Mouse (Mus musculus): ENCODE measurements around the gene Atf2. TPM values are rescaled to one million over a fixed set of nuclear protein-coding genes. Genes with fewer than 3 reads are reported as not detected.
A peak's percentile ranks its signal among the peaks of the same experiment; 100 is the strongest.

The Atf2 gene
- polyA plus RNA-seq (2015; fragmentation: Nextera tagmentation; extraction: Ambion mirVana), result 53.2 and 55.1 TPM in 2 replicates

DNA sequence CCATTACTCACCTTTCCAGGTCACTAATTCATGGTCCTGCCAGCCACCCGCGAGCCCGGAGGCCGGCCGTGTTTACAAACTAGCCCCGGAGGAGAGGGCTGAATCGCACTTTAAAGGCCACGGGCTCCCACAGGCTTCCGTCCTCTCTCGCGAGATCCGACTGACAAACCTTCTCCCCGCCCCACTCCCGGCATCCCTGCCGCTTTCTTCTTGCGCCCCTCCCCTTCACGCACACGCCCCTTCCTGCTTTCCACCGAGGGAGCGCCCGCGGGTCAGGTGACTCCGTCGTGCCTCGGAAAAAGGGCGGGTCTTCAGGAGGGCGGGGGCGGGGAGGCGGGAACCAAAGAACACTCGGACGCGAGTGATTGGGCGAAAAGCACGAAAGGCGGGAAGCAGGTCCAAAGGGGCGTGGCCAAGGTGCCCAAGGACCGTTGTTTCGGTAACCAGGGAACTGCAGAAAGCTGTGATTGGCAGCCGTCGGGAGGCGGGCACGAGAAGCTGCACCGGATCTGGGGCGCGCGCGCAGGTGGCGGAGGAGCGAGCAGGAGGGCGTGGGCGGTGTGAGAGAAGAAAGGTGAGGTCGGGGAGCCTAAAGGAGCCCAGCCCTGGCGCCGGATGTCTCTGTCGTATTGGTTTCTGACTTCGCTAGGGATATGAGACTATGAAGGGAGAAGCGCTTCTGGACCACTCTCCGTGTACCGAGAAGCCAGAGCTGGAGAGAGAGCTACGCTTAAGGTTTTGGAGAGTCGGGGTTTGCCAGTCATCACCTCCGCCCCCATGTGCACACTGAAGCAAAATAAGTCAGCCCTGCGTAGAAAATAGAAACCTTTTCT, at the start of gene Atf2:
Gene Atf2, minus strand, starts transcription at position 176 of the 833 bp plus-strand sequence.
- peak; percentile 96 for ATAC-seq
- H3K27me3 ChIP-seq (replicated peaks), result no peaks in the 10 kb centered on the region
- H3K9me3 ChIP-seq, result no peaks in the 10 kb centered on the region
- peak within 1 kb of the TSS; percentile 84 for H3K9ac ChIP-seq
- peak within 1 kb of the TSS; percentile 78 for H3K4me2 ChIP-seq (replicated peaks)
- WGBS, result under 1% methylated on average over 63 of the region's 63 CpGs
- peak within 1 kb of the TSS; percentile 95 for H3K4me3 ChIP-seq (replicated peaks)
- peak within 1 kb of the TSS; percentile 86 for H3K27ac ChIP-seq
- no peaks in the 10 kb centered on the region for H3K4me1 ChIP-seq (replicated peaks)
- no peaks in the 10 kb centered on the region for H3K36me3 ChIP-seq

GRCm38 (mm10) chr2:73941281-73941680, 48.8 kb upstream of the Atf2 start:
- 59% methylated on average over 1 of the region's 1 CpGs for WGBS
- no peak overlapping the region for H3K4me3 ChIP-seq (replicated peaks)
- H3K9ac ChIP-seq, result no peak overlapping the region
- no peaks in the 10 kb centered on the region for H3K9me3 ChIP-seq
- no peak overlapping the region for H3K4me2 ChIP-seq (replicated peaks)
- no peaks in the 10 kb centered on the region for H3K4me1 ChIP-seq (replicated peaks)
- no peak overlapping the region for H3K27ac ChIP-seq
- H3K27me3 ChIP-seq (replicated peaks), result no peaks in the 10 kb centered on the region
- ATAC-seq, result no peak
- no peaks in the 10 kb centered on the region for H3K36me3 ChIP-seq

DNA sequence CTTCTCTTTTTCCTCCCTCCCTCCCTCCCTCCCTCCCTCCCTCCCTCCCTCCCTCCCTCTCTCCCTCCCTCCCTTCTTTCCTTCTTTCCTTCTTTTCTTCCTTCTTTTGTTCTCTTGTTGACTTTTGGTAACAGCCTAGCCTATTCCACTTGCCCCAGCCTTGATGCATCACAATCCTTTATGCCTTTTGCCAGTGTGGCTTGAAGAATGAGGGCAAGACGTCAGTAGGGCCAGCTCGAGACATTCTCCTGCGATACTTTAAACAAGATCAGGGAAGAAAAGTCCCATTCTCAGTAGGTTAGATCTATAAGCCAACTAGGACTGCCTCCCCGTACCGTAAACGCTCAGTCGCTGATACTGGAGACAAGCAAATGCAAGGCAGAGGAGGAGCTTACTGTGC, 48.0 kb upstream of the Atf2 start:
- H3K27ac ChIP-seq, result no peak overlapping the region
- H3K4me2 ChIP-seq (replicated peaks), result no peak overlapping the region
- H3K9ac ChIP-seq, result no peak overlapping the region
- H3K36me3 ChIP-seq, result no peaks in the 10 kb centered on the region
- no peak overlapping the region for H3K4me3 ChIP-seq (replicated peaks)
- no peak for ATAC-seq
- no peaks in the 10 kb centered on the region for H3K9me3 ChIP-seq
- WGBS, result 77% methylated on average over 7 of the region's 7 CpGs
- no peaks in the 10 kb centered on the region for H3K27me3 ChIP-seq (replicated peaks)
- no peaks in the 10 kb centered on the region for H3K4me1 ChIP-seq (replicated peaks)

DNA sequence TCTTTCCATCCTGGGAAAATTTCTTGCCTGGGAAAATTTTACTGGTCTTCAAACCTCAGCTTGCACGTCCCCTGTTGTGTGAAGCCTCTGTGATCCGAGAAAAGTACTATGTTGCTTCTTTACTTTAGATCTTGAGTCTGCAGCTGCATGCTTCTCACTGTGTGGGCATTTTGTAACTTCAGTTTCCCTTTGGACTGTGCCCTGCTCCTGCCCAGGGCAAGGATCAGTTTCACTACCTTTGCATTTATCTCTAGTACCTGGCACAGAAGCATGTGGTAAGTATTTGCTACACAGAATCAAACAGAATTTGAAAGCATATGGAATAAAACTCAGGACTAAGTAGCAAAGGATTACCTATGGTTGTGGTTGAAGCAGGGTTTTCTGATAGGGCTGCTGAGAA, 46.5 kb upstream of the Atf2 start:
- Histone ChIP-seq H3K4me1 (replicated peaks) (no peaks in the 10 kb centered on the region), H3K9me3 (no peaks in the 10 kb centered on the region), H3K27me3 (replicated peaks) (no peaks in the 10 kb centered on the region), H3K4me2 (replicated peaks) (no peak overlapping the region), H3K9ac (no peak overlapping the region), H3K36me3 (no peaks in the 10 kb centered on the region), H3K4me3 (replicated peaks) (no peak overlapping the region), H3K27ac (no peak overlapping the region)
- no peak for ATAC-seq
- 73% methylated on average over 2 of the region's 2 CpGs for WGBS

GRCm38 (mm10) chr2:73932676-73933313, 40.4 kb upstream of the Atf2 start:
- WGBS, result 82% methylated on average over 8 of the region's 8 CpGs

GRCm38 (mm10) chr2:73927711-73928110, 35.3 kb upstream of the Atf2 start:
- H3K4me2 ChIP-seq (replicated peaks), result no peak overlapping the region
- H3K9ac ChIP-seq, result no peak overlapping the region
- ATAC-seq, result no peak
- no peaks in the 10 kb centered on the region for H3K9me3 ChIP-seq
- no peaks in the 10 kb centered on the region for H3K4me1 ChIP-seq (replicated peaks)
- no peaks in the 10 kb centered on the region for H3K27me3 ChIP-seq (replicated peaks)
- no peak overlapping the region for H3K27ac ChIP-seq
- no peak overlapping the region for H3K4me3 ChIP-seq (replicated peaks)
- no peaks in the 10 kb centered on the region for H3K36me3 ChIP-seq

More at GRCm38 (mm10) chr2:73932676-73933313, 40.4 kb upstream of the Atf2 start:
- no peaks in the 10 kb centered on the region for H3K36me3 ChIP-seq
- ATAC-seq, result no peak
- no peaks in the 10 kb centered on the region for H3K9me3 ChIP-seq
- H3K27me3 ChIP-seq (replicated peaks), result no peaks in the 10 kb centered on the region
- no peak overlapping the region for H3K9ac ChIP-seq
- H3K4me2 ChIP-seq (replicated peaks), result no peak overlapping the region
- no peak overlapping the region for H3K27ac ChIP-seq
- no peaks in the 10 kb centered on the region for H3K4me1 ChIP-seq (replicated peaks)
- no peak overlapping the region for H3K4me3 ChIP-seq (replicated peaks)

DNA sequence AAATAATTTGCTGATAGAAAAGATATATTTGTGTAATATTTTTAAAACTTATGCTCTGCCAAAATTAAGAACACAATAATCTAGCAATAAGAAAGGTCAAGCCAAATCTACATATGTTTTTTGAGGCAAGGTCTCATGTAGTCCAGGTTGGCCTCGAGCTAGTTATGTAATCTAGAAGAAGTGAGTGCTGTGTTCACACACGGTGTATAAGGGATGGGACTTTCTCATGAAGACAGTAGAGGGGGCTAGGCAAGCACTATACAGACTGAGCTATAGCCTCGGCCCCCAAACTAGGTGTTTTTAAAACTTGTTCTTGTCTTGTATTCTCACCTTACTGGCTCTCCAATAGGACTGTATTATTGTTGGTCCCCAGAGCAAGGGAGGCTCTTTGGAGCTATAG, 33.1 kb upstream of the Atf2 start:
- Histone ChIP-seq H3K9ac (no peak overlapping the region), H3K4me1 (replicated peaks) (no peaks in the 10 kb centered on the region), H3K27ac (no peak overlapping the region), H3K4me3 (replicated peaks) (no peak overlapping the region), H3K36me3 (no peaks in the 10 kb centered on the region), H3K27me3 (replicated peaks) (no peaks in the 10 kb centered on the region), H3K9me3 (no peaks in the 10 kb centered on the region), H3K4me2 (replicated peaks) (no peak overlapping the region)
- 66% methylated on average over 3 of the region's 3 CpGs for WGBS
- ATAC-seq, result no peak

- Histone ChIP-seq H3K27me3 (replicated peaks) (no peaks in the 10 kb centered on the region), H3K36me3 (no peaks in the 10 kb centered on the region), H3K27ac (no peak overlapping the region), H3K9me3 (no peaks in the 10 kb centered on the region), H3K9ac (no peak overlapping the region), H3K4me2 (replicated peaks) (no peak overlapping the region), H3K4me1 (replicated peaks) (no peaks in the 10 kb centered on the region), H3K4me3 (replicated peaks) (no peak overlapping the region)
- 20% methylated on average over 5 of the region's 5 CpGs for WGBS
- ATAC-seq, result peak; percentile 58; the same call in 1 of the 2 replicates
Observed at GRCm38 (mm10) chr2:73925089-73925488, 32.6 kb upstream of the Atf2 start.

- 70% methylated on average over 7 of the region's 7 CpGs for WGBS
- H3K27ac ChIP-seq, result no peak overlapping the region
- no peak for ATAC-seq
- H3K27me3 ChIP-seq (replicated peaks), result no peaks in the 10 kb centered on the region
- H3K4me3 ChIP-seq (replicated peaks), result no peak overlapping the region
- no peak overlapping the region for H3K9ac ChIP-seq
- H3K4me2 ChIP-seq (replicated peaks), result no peak overlapping the region
- H3K9me3 ChIP-seq, result no peaks in the 10 kb centered on the region
- H3K36me3 ChIP-seq, result no peaks in the 10 kb centered on the region
- H3K4me1 ChIP-seq (replicated peaks), result no peaks in the 10 kb centered on the region
Observed at GRCm38 (mm10) chr2:73919642-73920041, 27.2 kb upstream of the Atf2 start.

DNA sequence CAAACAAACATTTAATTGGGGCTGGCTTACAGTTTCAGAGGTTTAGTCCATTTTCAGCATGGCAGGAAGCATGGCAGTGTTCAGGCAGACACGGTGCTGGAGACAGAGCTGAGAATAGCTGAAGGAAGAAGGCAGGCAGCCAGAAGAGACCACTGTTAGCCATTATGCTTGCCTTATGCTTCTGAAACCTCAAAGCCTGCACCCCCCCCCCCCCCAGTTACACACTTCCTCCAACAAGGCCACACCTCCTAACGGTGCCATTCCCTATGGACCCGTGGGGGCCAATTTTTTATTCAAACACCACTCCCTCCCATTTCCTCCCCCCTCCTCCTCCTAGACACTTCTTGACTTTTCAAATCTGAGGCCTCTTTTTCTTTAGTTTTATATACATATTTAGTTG, 19.8 kb upstream of the Atf2 start:
- Histone ChIP-seq H3K36me3 (peaks cover 16% of the 10 kb centered on the region), H3K9ac (no peak overlapping the region), H3K4me1 (replicated peaks) (0 out of 2 replicates have a peak, but pooled peaks cover 3% of the 10 kb centered on the region), H3K27me3 (replicated peaks) (no peaks in the 10 kb centered on the region), H3K27ac (no peak overlapping the region), H3K9me3 (no peaks in the 10 kb centered on the region), H3K4me3 (replicated peaks) (no peak overlapping the region), H3K4me2 (replicated peaks) (no peak overlapping the region)
- 77% methylated on average over 3 of the region's 3 CpGs for WGBS
- no peak for ATAC-seq

DNA sequence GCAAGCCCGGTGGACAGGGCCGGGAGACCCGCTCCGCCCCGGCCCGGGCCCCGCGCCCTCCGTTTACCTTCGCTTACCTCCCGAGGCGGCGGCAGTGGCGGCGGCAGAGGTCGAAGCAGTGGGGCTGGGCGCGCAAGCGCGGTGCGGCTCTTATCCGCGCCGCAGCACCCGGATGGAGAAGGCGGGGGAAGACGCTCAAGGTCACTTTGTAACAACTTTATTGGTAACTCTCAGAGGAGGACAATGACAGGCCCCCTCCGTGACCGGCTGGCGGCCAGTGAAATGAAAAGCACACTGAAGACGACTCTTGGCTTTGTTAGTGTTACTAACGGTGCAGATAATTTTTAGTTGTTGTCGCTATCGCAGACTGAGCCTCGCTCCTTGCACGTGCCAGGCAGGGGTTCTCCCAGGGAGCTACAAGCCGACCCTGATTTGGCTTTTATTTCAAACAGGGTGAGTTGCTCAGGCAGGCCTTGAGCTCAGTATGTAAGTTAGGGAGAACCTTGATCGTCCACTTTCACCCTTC, 18.8 kb upstream of the Atf2 start, which contains the start of gene Atp5g3:
Gene Atp5g3, minus strand, starts transcription at position 152 of the 526 bp plus-strand sequence.
- Histone ChIP-seq H3K9me3 (no peaks in the 10 kb centered on the region), H3K27ac (peak within 1 kb of the TSS; percentile 93), H3K9ac (peak within 1 kb of the TSS; percentile 100), H3K4me1 (replicated peaks) (0 out of 2 replicates have a peak, but pooled peaks cover 3% of the 10 kb centered on the region), H3K4me3 (replicated peaks) (peak within 1 kb of the TSS; percentile 92), H3K4me2 (replicated peaks) (peak within 1 kb of the TSS; percentile 66), H3K36me3 (peaks cover 23% of the 10 kb centered on the region), H3K27me3 (replicated peaks) (no peaks in the 10 kb centered on the region)
- peak; percentile 95 for ATAC-seq
- under 1% methylated on average over 38 of the region's 38 CpGs for WGBS

DNA sequence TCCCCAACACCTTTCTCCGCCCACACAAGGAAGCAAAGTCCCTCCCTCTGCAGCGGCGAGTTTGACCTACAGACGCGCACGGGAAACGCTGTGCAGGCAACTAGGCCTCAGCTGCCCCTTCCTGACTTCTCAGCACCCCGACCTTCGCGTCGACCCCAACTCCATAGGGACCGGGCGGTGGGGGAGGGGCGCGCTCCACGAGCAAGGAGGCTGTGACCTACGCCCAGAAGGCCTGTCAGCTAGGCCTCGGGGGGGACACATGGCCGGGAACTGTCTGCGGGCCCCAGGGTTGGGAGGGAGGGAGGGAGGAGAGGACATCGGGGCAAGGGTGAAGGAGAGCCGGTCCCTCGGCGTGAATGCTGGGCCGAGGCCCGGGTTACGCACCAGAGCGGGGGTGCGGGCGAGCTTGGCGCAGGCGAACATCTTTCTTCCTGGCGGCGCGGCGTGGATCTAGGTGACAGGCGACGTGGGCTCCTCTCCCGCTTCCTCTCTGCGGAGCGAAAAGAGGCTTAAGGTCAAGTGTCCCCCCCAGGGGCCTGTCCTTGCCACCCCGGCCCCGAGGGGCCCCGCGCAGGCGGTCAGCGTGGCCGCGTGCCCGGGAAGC, 18.2 kb upstream of the Atf2 start:
- WGBS, result under 1% methylated on average over 48 of the region's 50 CpGs
- Histone ChIP-seq H3K27ac (peak overlapping the region; percentile 93), H3K4me1 (replicated peaks) (0 out of 2 replicates have a peak, but pooled peaks cover 3% of the 10 kb centered on the region), H3K9ac (peak overlapping the region; percentile 100), H3K36me3 (peaks cover 23% of the 10 kb centered on the region), H3K4me3 (replicated peaks) (peak overlapping the region; percentile 92), H3K4me2 (replicated peaks) (peak overlapping the region; percentile 66), H3K27me3 (replicated peaks) (no peaks in the 10 kb centered on the region), H3K9me3 (no peaks in the 10 kb centered on the region)
- peak; percentile 73 for ATAC-seq
